Mouse (Mus musculus) left cerebral cortex, adult 2 months (tissue): ENCODE measurements around the gene Pamr1. TPM values are rescaled to one million over a fixed set of nuclear protein-coding genes. Genes with fewer than 3 reads are reported as not detected.

ENCODE experiments used
- DNase-seq, 2 experiments: peaks; one replicate each; pipeline ENCODE4 v3.0.0; 2021 to 2022; ENCODE audit warnings: low spot score in 2 of 2, mixed read lengths in 1 of 2; ENCODE audit errors: extremely low spot score in 1 of 2
- H3K27ac ChIP-seq: fragments of 200-600 bp; 2 replicates; pipeline ENCODE4 v1.8.1; 2022
- H3K4me3 ChIP-seq: fragments of 200-600 bp; 2 replicates; pipeline ENCODE4 v1.8.1; 2022
- CTCF ChIP-seq: fragments of 200-600 bp; IDR thresholded peaks from 2 replicates; pipeline ENCODE4 v1.8.1; 2022; ENCODE audit warnings: antibody characterized with exemption, mild to moderate bottlenecking, moderate library complexity
- intact Hi-C: fragments of 180-260 bp; cut with DNase I; formaldehyde crosslinking; loops from one replicate; pipeline ENCODE4 v1.15.1; 2025
- total RNA-seq, 2 experiments: library from RNA; stranded (reverse); gene quantifications; 2 replicates each; pipeline ENCODE4 v1.2.3; 2021

The Pamr1 gene
- total RNA-seq, 2 experiments from 2014 or later = 40.5 to 51.1 TPM

- intact Hi-C loops = no loop called here
- Histone ChIP-seq H3K4me3 (no peak overlapping the region), H3K27ac (peak overlapping the region; percentile 50)
- DNase-seq = no peak
- no peak for TF ChIP-seq CTCF
Observed at GRCm38 (mm10) chr2:102600516-102600915, 50.7 kb downstream of the Pamr1 start.

GRCm38 (mm10) chr2:102610485-102610884, 60.7 kb downstream of the Pamr1 start:
- TF ChIP-seq CTCF = no peak
- intact Hi-C loops = no loop called here
- Histone ChIP-seq H3K27ac (peak overlapping the region; percentile 53), H3K4me3 (no peak overlapping the region)
- DNase-seq = no peak

GRCm38 (mm10) chr2:102616637-102617036, 66.8 kb downstream of the Pamr1 start:
- intact Hi-C loops = no loop called here
- no peak overlapping the region for H3K4me3 ChIP-seq
- no peak for TF ChIP-seq CTCF
- no peak for DNase-seq
- H3K27ac ChIP-seq = peak overlapping the region; percentile 63

GRCm38 (mm10) chr2:102620744-102621429, 71.1 kb downstream of the Pamr1 start:
- intact Hi-C loops = loop anchor here (5.0 kb wide), 1 partner anchor 36 kb away; the partner anchor contains the start of gene Slc1a2
- Histone ChIP-seq H3K27ac (peak overlapping the region; percentile 66), H3K4me3 (no peak overlapping the region)
- DNase-seq = no peak
- no peak for TF ChIP-seq CTCF

- DNase-seq = no peak
- H3K27ac ChIP-seq = peak overlapping the region; percentile 70
- no peak for TF ChIP-seq CTCF
- intact Hi-C loops = loop anchor here (5.0 kb wide), 1 partner anchor 35 kb away; the partner anchor contains the start of gene Slc1a2
- H3K4me3 ChIP-seq = no peak overlapping the region
Observed at GRCm38 (mm10) chr2:102622176-102622575, 72.4 kb downstream of the Pamr1 start.

- DNase-seq = no peak
- Histone ChIP-seq H3K4me3 (no peak overlapping the region), H3K27ac (peak overlapping the region; percentile 70)
- no peak for TF ChIP-seq CTCF
- intact Hi-C loops = loop anchor here (5.0 kb wide), 1 partner anchor 34 kb away; the partner anchor contains the start of gene Slc1a2
Observed at GRCm38 (mm10) chr2:102622943-102623342, 73.1 kb downstream of the Pamr1 start.

GRCm38 (mm10) chr2:102624538-102624937, 74.7 kb downstream of the Pamr1 start:
- peak overlapping the region; percentile 72 for H3K27ac ChIP-seq
- no peak for DNase-seq
- intact Hi-C loops = loop anchor here (5.0 kb wide), 1 partner anchor 33 kb away; the partner anchor contains the start of gene Slc1a2
- H3K4me3 ChIP-seq = no peak overlapping the region
- TF ChIP-seq CTCF = no peak

- H3K4me3 ChIP-seq = no peak overlapping the region
- intact Hi-C loops = no loop called here
- TF ChIP-seq CTCF = no peak
- DNase-seq = no peak
- peak overlapping the region; percentile 69 for H3K27ac ChIP-seq
Observed at GRCm38 (mm10) chr2:102632361-102632760, 82.5 kb downstream of the Pamr1 start.

GRCm38 (mm10) chr2:102634010-102634409, 84.2 kb downstream of the Pamr1 start:
- intact Hi-C loops = loop anchor here (1.0 kb wide), 1 partner anchor 24 kb away; the partner anchor contains the start of gene Slc1a2
- no peak overlapping the region for H3K4me3 ChIP-seq
- peak overlapping the region; percentile 69 for H3K27ac ChIP-seq
- no peak for TF ChIP-seq CTCF
- DNase-seq = no peak

GRCm38 (mm10) chr2:102635523-102636060, 85.8 kb downstream of the Pamr1 start:
- Histone ChIP-seq H3K27ac (peak overlapping the region; percentile 71), H3K4me3 (no peak overlapping the region)
- intact Hi-C loops = loop anchor here (1.0 kb wide), 1 partner anchor 14 kb away; no protein-coding TSS in a partner anchor
- TF ChIP-seq CTCF = no peak
- no peak for DNase-seq

- peak overlapping the region; percentile 71 for H3K27ac ChIP-seq
- intact Hi-C loops = no loop called here
- DNase-seq = no peak
- no peak overlapping the region for H3K4me3 ChIP-seq
- TF ChIP-seq CTCF = no peak
Observed at GRCm38 (mm10) chr2:102636116-102636600, 86.3 kb downstream of the Pamr1 start.

- no peak overlapping the region; the same call in 1 of the 2 replicates for H3K27ac ChIP-seq
- intact Hi-C loops = no loop called here
- TF ChIP-seq CTCF = no peak
Observed at GRCm38 (mm10) chr2:102638140-102638539, 88.3 kb downstream of the Pamr1 start.

More at GRCm38 (mm10) chr2:102638140-102638539, 88.3 kb downstream of the Pamr1 start:
- no peak for DNase-seq
- H3K4me3 ChIP-seq = no peak overlapping the region
